Mouse (Mus musculus) liver, embryonic 14.5 days (tissue): ENCODE measurements around the gene Golga4. TPM values are rescaled to one million over a fixed set of nuclear protein-coding genes. Genes with fewer than 3 reads are reported as not detected.

Source experiments
- ATAC-seq: fragments of 200-750 bp; cut with Nextera tagmentation; 2 replicates; pipeline ENCODE4 v1.8.0; 2017; ENCODE audit warnings: moderate number of reproducible peaks, mild to moderate bottlenecking, moderate library complexity; ENCODE audit not compliant: insufficient read depth
- DNase-seq, 3 experiments: peaks; one replicate each; pipeline ENCODE4 v3.0.0-alpha.2; 2012 to 2013; ENCODE audit warnings: low read depth in 3 of 3, low spot score in 3 of 3
- H3K27ac ChIP-seq: fragments of 300-500 bp; sonication (generic); 2 replicates; pipeline ENCODE4 v1.5.1; 2014; ENCODE audit warnings: moderate library complexity, mild to moderate bottlenecking, control low read depth, inconsistent platforms
- H3K27me3 ChIP-seq: fragments of 300-500 bp; sonication (generic); 2 replicates; pipeline ENCODE4 v1.6.1; 2014; ENCODE audit warnings: mild to moderate bottlenecking, low read length, moderate library complexity; ENCODE audit not compliant: control insufficient read depth, insufficient read depth
- H3K36me3 ChIP-seq: fragments of 300-500 bp; sonication (generic); replicated peaks from 2 replicates; pipeline ENCODE4 v1.6.1; 2014; ENCODE audit warnings: low read depth; ENCODE audit not compliant: control insufficient read depth, insufficient read depth
- H3K4me1 ChIP-seq, 2 experiments: fragments of 200-500 bp in 1 of 2; fragments of 300-500 bp in 1 of 2; sonication (generic) in 1 of 2; replicated peaks; 2 replicates each; pipeline ENCODE4 v1.6.1; 2012 to 2014; ENCODE audit warnings: antibody characterized with exemption in 1 of 2, inconsistent platforms in 1 of 2, low read length in 1 of 2; ENCODE audit not compliant: control insufficient read depth in 2 of 2, insufficient read depth in 2 of 2
- H3K4me2 ChIP-seq: fragments of 300-500 bp; sonication (generic); 2 replicates; pipeline ENCODE4 v1.6.1; 2014; ENCODE audit warnings: low read depth, mild to moderate bottlenecking, control low read depth, moderate library complexity
- H3K4me3 ChIP-seq, 2 experiments: fragments of 200-500 bp in 1 of 2; fragments of 300-500 bp in 1 of 2; sonication (generic) in 1 of 2; 2 replicates each; pipeline ENCODE4 v1.5.1; 2012 to 2014; ENCODE audit warnings: low read depth in 2 of 2, low read length in 2 of 2, mild to moderate bottlenecking in 2 of 2, control low read depth in 1 of 2, inconsistent platforms in 1 of 2, moderate library complexity in 1 of 2; ENCODE audit not compliant: insufficient read depth in 1 of 2
- H3K9ac ChIP-seq: fragments of 300-500 bp; sonication (generic); replicated peaks from 2 replicates; pipeline ENCODE4 v1.6.1; 2014; ENCODE audit warnings: mild to moderate bottlenecking, control low read depth, moderate library complexity
- H3K9me3 ChIP-seq: fragments of 300-500 bp; sonication (generic); 2 replicates; pipeline ENCODE4 v1.6.1; 2016; ENCODE audit warnings: low read length, mixed read lengths; ENCODE audit not compliant: control insufficient read depth
- CTCF ChIP-seq: IDR thresholded peaks from 2 replicates; pipeline ENCODE4 v1.5.1; 2016; ENCODE audit warnings: antibody characterized with exemption, low read depth, control low read depth
- EP300 ChIP-seq: IDR thresholded peaks from 2 replicates; pipeline ENCODE4 v1.6.1; 2016; ENCODE audit warnings: antibody characterized with exemption, low read depth
- WGBS: fragments of 180-500 bp; shearing (Covaris S2); extraction: QIAGEN DNeasy Blood & Tissue Kit; methylation state at CpG from one replicate; pipeline ENCODE4 v1.1.7; 2014; ENCODE audit not compliant: insufficient replicate concordance; 5-methylcytosine and 5-hydroxymethylcytosine counted together
- polyA plus RNA-seq, 2 experiments: library from polyadenylated mRNA; depleted of rRNA in 1 of 2; stranded (reverse) in 1 of 2; unstranded in 1 of 2; fragments of >200 nt; fragmentation: Nextera tagmentation in 1 of 2; extraction: Ambion mirVana in 1 of 2; gene quantifications; 2 replicates each; pipeline versions ENCODE4 v1.2.1 to v1.2.3; 2012 to 2014

Golga4 gene
- polyA plus RNA-seq, 2 experiments, result 10.6 to 13.2 TPM

DNA sequence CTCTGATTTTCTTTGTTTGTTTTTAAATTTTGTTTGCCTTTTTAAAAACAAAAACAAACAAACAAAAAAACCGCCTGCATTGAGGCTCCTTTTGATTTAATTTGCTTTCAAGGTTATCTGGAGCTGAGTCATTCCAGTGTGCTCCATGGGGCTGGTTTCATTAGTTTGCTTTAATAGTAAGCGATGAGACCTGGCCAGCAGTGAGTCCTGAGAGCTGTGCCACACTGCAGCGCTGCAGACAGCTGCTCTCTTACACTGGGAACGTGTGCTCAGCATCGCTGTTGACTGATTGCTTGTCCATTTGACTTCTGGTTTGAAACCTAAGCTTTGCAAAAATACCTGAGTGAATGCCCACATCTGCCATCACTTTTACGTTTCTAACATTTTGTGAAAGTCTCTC, 74.3 kb downstream of the Golga4 start:
- no peak for TF ChIP-seq CTCF
- TF ChIP-seq EP300, result no peak
- Histone ChIP-seq H3K36me3 (peaks cover 14% of the 10 kb centered on the region), H3K27ac (no peak overlapping the region), H3K4me2 (no peak overlapping the region), H3K9me3 (no peaks in the 10 kb centered on the region), H3K4me3 (no peak overlapping the region), H3K9ac (no peak overlapping the region), H3K27me3 (no peaks in the 10 kb centered on the region), H3K4me1 (no peaks in the 10 kb centered on the region)
- WGBS, result 75% methylated on average over 6 of the region's 6 CpGs
- no peak for ATAC-seq
- DNase-seq, result no peak

DNA sequence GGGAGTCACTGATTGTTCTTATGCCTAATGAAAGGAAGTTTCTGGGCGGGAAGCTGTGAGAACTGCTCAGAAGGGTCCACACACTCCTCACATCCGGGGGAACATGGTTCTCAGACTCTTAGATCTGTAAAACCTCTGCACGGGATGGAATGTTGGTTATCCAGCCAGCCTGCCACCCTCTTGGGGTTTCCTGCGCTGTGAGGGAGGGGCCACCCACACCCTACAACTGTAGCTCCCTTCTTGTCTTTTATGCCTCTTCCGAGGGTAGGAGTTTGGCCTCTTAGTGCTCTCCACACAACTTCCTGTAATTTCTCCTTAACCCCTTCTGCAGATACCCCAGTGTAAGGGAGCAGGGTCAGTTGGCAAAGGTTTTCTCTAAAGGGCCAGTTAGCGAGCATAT, 76.7 kb downstream of the Golga4 start:
- peak; percentile 43; the same call in 1 of the 2 replicates for ATAC-seq

DNA sequence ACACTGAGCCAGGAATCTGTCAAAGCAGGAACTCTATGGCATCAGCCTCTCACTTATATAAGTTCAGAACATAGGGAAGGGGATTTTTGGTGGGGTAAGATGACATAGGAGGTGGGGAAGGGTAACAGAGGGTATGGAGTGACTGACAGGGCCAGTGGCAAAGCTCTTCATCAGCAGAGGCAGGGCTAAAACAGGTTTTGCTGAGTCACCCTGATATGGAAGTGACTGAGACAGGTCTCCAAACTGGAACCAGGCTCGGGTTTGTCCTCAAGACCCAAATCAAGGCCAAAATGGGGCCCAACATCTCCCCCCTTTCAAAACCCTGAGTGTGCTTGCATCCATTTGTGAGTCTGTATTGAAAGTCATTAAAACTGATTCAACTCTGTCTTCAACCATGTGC, 78.8 kb downstream of the Golga4 start:
- ATAC-seq (no peak), DNase-seq (no peak)
- no peak for TF ChIP-seq CTCF
- no peak for TF ChIP-seq EP300
- no peak overlapping the region for H3K9ac ChIP-seq
- no peaks in the 10 kb centered on the region; the same call in 1 of the 2 replicates for H3K36me3 ChIP-seq
- H3K4me3 ChIP-seq, result no peak overlapping the region
- H3K4me1 ChIP-seq, result peaks cover 0 to 2% of the 10 kb centered on the region in 2 experiments; a peak in 1 of 4 replicates
- WGBS, result 11% methylated on average over 1 of the region's 1 CpGs
- no peaks in the 10 kb centered on the region for H3K27me3 ChIP-seq
- no peaks in the 10 kb centered on the region for H3K9me3 ChIP-seq
- no peak overlapping the region for H3K4me2 ChIP-seq
- H3K27ac ChIP-seq, result no peak overlapping the region

More for the DNA sequence above, 76.7 kb downstream of the Golga4 start:
- no peaks in the 10 kb centered on the region for H3K27me3 ChIP-seq
- DNase-seq, result no peak
- H3K4me3 ChIP-seq, result no peak overlapping the region
- H3K27ac ChIP-seq, result no peak overlapping the region
- peaks cover 8% of the 10 kb centered on the region for H3K36me3 ChIP-seq
- 28% methylated on average over 6 of the region's 6 CpGs for WGBS
- H3K4me1 ChIP-seq, result peaks cover 0 to 2% of the 10 kb centered on the region in 2 experiments; a peak in 1 of 4 replicates
- H3K4me2 ChIP-seq, result no peak overlapping the region
- no peaks in the 10 kb centered on the region for H3K9me3 ChIP-seq
- no peak overlapping the region for H3K9ac ChIP-seq
- TF ChIP-seq CTCF, result no peak
- no peak for TF ChIP-seq EP300

DNA sequence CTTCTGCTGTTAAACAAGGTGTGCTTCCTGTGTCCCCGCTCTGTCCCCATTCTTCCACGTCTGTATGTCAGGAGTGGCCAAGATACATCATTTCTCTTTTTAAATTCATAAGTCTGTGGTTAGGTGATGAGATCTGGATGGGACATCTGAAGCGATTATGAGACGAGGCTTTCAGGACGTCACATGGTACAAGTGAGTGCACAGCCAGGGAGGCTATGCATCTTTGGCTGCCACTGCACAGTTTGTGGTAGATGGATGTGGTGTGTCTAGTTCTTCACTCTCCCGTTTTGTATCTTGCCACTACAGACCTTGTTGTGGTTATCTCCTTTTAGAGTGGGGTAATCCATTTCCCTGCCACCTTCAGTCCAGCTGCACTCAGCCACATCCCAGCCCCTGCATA, 79.9 kb downstream of the Golga4 start:
- no peak overlapping the region for H3K4me3 ChIP-seq
- peaks cover 0 to 7% of the 10 kb centered on the region in 2 experiments; a peak in 1 of 4 replicates for H3K4me1 ChIP-seq
- no peaks in the 10 kb centered on the region for H3K27me3 ChIP-seq
- H3K9me3 ChIP-seq, result no peaks in the 10 kb centered on the region
- H3K4me2 ChIP-seq, result no peak overlapping the region
- no peak overlapping the region for H3K27ac ChIP-seq
- ATAC-seq (no peak), DNase-seq (no peak)
- no peak overlapping the region for H3K9ac ChIP-seq
- no peak for TF ChIP-seq EP300
- no peak for TF ChIP-seq CTCF
- 19% methylated on average over 6 of the region's 6 CpGs for WGBS
- no peaks in the 10 kb centered on the region for H3K36me3 ChIP-seq

DNA sequence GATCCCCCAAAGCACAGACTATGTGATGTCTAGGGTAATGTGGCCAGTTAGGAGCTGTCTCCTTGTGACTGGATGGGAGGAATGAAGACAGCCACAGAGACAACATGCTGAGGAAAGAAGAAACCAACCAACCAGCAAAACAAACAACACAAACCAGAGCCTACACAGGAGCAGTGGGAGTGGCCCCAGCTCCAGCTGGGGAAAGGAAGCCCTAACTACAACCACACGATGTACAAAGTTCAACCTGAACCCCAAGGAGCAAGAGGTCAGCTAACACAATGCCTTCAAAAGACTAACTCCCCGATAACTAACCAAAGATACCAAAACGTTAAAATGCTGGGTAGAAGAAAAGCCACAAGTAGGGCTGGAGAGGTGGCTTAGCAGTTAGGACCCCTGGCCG, 81.0 kb downstream of the Golga4 start:
- DNase-seq, result no peak
- no peaks in the 10 kb centered on the region for H3K36me3 ChIP-seq
- H3K9me3 ChIP-seq, result no peaks in the 10 kb centered on the region
- peaks cover 0 to 7% of the 10 kb centered on the region in 2 experiments; a peak in 1 of 4 replicates for H3K4me1 ChIP-seq
- no peak overlapping the region for H3K27ac ChIP-seq
- ATAC-seq, result no peak
- H3K27me3 ChIP-seq, result no peaks in the 10 kb centered on the region
- no peak overlapping the region for H3K4me2 ChIP-seq
- TF ChIP-seq CTCF, result no peak
- TF ChIP-seq EP300, result no peak
- H3K9ac ChIP-seq, result no peak overlapping the region
- 48% methylated on average over 4 of the region's 4 CpGs for WGBS
- no peak overlapping the region for H3K4me3 ChIP-seq
